Mouse (Mus musculus) kidney, adult 10 weeks (tissue): Measurements from ENCODE around the gene Itm2a. TPM values are rescaled to one million over a fixed set of nuclear protein-coding genes. Genes with fewer than 3 reads are reported as not detected.

Source experiments
- polyA plus RNA-seq: library from polyadenylated mRNA; stranded (reverse); fragments of 350-450 nt; fragmentation: Illumina TruSeq; extraction: RNeasy Lipid Tissue Mini Kit (QIAGEN cat#74804); gene quantifications from one replicate; pipeline ENCODE4 v1.2.3, GENCODE M21; 2014; ENCODE audit warnings: low read depth, low replicate concordance

The Itm2a gene
- 9.0 TPM for polyA plus RNA-seq

GRCm38 (mm10) chrX:107402915-107403912 is at the start of gene Itm2a:
Itm2a (minus strand) TSS chrX:107403376.

Other genes starting within 250 kb of the Itm2a start
- 0.28 TPM for gene Gpr174, start 147.5 kb downstream of the Itm2a start, polyA plus RNA-seq